Mouse (Mus musculus) heart, postnatal 36 days (tissue): ENCODE measurements around the gene Mark3. TPM values are rescaled to one million over a fixed set of nuclear protein-coding genes. Genes with fewer than 3 reads are reported as not detected.

Experiments
- DNase-seq, 2 experiments: peaks; one replicate each; pipeline ENCODE4 v3.0.0; 2021 to 2022
- intact Hi-C: fragments of 180-260 bp; cut with DNase I; formaldehyde crosslinking; loops from one replicate; pipeline ENCODE4 v1.15.1; 2025
- total RNA-seq, 2 experiments: library from RNA; stranded (reverse); gene quantifications; 2 replicates each; pipeline ENCODE4 v1.2.3; 2021

Mark3 gene
- total RNA-seq, 2 experiments from 2014 or later, result 49.9 to 54.6 TPM

DNA sequence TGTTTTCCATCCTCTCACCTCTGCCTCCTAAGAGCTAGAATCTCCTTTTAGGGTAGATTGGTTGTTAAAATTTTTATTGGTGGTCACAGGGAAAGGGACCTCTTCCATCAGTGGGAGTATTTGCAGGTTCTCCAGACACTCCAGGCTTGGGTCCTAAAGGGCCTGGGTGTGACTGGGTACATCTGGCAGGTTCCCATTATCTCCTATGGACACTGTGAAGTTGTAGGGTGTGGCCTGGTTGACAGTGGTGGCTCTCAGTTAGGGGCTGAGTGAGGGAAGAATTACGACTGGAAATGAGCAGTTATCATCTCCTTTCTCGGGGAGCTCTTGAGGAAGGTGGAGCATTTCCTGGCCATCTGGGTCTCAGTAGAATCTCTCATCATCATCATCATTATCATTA, 15.7 kb upstream of the Mark3 start:
- intact Hi-C loops, result no loop called here
- DNase-seq, result no peak

- DNase-seq, result no peak
- intact Hi-C loops, result no loop called here
Measured at GRCm38 (mm10) chr12:111559647-111560258, 14.6 kb upstream of the Mark3 start.

DNA sequence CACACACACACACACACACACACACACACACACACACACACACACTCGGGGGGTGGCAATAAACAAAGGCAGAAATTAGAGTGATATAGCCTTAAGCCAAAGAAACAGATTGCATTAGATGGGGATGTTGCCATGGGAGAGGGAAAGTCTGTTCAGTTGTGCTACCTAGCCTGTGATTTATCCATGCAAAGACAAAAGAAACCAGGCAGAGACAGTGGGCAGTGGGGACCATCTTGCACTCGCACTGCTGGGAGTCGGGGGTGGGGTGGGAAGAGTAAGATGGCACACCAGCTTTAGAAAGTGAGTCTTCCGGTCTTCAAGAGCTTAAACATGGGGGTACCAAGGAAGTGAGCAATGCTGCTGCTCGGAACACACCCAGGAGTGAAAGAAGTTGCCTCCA, 14.0 kb upstream of the Mark3 start:
- no peak for DNase-seq
- intact Hi-C loops, result no loop called here

GRCm38 (mm10) chr12:111562276-111562814, 12.0 kb upstream of the Mark3 start:
- DNase-seq, result no peak
- intact Hi-C loops, result no loop called here

DNA sequence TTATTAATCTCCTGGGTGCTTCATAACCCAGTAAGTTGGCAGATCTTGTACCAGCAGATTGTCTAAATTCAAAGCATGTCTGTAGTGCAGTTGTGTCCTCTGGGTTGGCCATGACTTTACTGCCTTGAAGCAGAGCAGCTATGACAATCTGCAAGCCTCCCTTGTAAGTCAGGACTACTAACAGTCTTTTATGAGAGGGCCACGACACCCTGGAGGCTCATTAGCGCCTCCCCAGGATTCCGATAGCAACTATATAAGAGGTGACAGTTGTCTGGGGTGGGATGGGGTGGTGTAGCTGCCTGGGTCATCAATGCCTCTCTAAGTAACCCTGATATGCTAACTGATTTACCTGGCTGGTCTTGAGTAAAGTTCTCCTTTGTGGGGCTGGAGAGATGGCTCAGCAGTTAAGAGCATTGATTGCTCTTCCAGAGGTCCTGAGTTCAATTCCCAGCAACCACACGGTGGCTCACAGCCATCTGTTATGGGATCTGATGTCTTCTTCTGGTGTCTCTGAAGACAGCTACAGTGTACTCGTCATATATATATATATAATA, 11.2 kb upstream of the Mark3 start:
- DNase-seq, result no peak
- intact Hi-C loops, result no loop called here

GRCm38 (mm10) chr12:111565363-111565762, 9.0 kb upstream of the Mark3 start:
- intact Hi-C loops, result no loop called here
- DNase-seq, result no peak

GRCm38 (mm10) chr12:111568836-111569235, 5.5 kb upstream of the Mark3 start:
- no peak for DNase-seq
- intact Hi-C loops, result no loop called here

DNA sequence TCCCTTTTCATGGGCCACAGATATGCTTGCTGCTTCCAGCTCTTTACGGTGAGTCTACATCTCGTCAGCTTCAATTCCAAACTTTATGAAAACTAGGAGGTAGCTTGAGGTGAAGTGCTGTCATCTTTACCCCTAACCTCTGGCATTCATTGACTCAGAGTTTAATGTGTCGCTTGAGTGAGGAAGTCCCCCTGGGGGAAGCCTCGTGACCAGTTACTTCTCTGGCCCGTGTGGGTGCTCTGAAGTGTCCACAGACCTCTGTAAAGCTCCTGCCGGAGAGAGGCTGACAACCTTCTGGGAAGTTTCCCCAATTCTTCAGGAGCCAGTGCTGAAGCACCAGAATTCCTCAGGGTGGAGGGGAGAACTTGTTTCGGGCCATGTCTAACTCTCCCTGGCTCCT, 1.9 kb upstream of the Mark3 start:
- intact Hi-C loops, result no loop called here
- DNase-seq, result no peak

- DNase-seq, result no peak
- intact Hi-C loops, result no loop called here
Measured at GRCm38 (mm10) chr12:111573315-111573714, 1.0 kb upstream of the Mark3 start.

GRCm38 (mm10) chr12:111574887-111575838, 840 bp downstream of the Mark3 start:
- intact Hi-C loops, result loop anchor here (2.0 kb wide), 1 partner anchor 36 kb away; the partner anchor contains the start of gene Eif5
- DNase-seq, result peak; percentile 43 to 58

GRCm38 (mm10) chr12:111583058-111583457, 8.7 kb downstream of the Mark3 start:
- intact Hi-C loops, result no loop called here
- DNase-seq, result no peak

DNA sequence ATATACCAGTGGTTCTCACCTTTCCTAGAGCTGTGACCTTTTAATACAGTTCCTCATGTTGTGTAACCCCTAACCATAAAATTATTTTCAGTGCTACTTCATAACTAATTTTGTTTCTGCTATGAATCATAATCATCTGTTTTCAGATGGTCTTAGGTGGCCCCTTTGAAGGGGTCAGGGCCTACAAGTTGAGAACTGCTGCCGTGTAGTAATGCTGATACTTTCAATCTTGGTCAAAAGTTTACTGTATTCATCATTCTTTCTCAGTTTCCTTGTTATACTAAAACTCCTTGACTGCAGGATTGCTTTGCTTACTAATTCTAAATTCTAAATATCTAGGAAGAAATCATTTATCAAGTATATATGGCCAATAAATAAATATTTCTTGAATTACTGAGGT, 10.1 kb downstream of the Mark3 start:
- no peak for DNase-seq
- intact Hi-C loops, result no loop called here

DNA sequence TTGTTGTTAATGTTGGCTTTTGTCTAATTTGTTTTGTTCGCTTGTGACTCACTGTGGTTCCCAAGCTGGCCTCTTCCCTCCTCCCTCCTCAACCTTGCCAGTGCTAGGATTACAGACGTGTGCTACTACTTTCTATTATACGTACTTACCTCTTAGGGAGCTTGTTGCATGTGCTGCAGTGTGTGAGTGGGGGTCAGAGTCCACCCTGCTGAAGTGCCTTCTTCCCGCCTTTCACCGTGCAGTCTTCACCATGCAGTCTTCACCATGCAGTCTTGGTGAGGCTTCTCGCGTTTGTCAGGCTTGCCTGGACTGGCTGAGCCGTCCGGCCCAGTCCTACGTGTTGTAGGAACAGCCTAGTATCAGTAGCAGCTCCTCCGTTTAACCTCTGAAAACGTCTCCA, 12.9 kb downstream of the Mark3 start:
- DNase-seq, result no peak
- intact Hi-C loops, result no loop called here

DNA sequence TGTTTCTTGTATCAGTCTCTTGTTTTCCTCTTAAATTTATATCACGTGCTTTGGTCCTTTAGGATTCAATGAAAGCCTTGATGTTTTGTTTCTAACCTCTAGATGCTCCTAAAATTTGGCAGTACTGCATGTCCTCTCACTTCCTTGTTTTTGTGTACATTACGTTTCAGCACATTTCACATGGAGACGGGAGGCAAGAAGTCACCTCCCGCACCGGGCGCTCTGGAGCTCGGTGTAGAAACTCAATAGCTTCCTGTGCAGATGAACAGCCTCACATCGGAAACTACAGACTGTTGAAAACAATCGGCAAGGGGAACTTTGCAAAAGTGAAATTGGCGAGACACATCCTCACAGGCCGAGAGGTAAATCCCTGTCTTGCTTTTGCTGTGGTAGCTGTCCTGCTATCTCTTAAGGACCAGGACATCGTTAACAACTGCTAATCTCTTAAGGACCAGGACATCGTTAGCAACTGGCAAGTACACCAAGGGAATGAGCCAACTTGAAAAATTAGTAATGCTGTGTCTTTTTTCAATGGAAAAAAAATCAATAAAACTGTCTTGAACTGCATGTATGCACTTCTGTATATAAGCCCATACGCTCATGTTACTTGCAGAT, 18.2 kb downstream of the Mark3 start:
- DNase-seq, result peak; percentile 24 to 33
- intact Hi-C loops, result no loop called here

- intact Hi-C loops, result no loop called here
Measured at GRCm38 (mm10) chr12:111593775-111594174, 19.5 kb downstream of the Mark3 start.

GRCm38 (mm10) chr12:111597310-111597709, 23.0 kb downstream of the Mark3 start:
- intact Hi-C loops, result no loop called here
- DNase-seq, result no peak

More at GRCm38 (mm10) chr12:111593775-111594174, 19.5 kb downstream of the Mark3 start:
- no peak for DNase-seq

DNA sequence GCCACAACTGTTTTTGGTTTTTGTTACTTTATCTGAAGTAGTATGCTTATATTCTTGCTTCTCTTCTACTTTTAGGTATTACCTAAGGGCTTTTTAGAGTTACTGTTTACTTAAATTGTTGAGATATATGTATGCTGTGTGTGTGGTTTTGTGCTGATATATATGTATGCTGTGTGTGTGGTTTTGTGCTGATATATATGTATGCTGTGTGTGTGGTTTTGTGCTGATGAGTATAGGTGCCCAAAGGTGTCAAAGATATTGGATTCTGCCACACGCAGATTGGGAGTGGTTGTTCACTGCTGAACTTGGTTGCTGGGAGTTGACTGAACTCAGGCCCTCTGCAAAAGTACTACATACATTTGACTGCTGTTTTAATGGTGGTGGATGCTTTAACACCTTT, 24.6 kb downstream of the Mark3 start:
- DNase-seq, result no peak
- intact Hi-C loops, result no loop called here

DNA sequence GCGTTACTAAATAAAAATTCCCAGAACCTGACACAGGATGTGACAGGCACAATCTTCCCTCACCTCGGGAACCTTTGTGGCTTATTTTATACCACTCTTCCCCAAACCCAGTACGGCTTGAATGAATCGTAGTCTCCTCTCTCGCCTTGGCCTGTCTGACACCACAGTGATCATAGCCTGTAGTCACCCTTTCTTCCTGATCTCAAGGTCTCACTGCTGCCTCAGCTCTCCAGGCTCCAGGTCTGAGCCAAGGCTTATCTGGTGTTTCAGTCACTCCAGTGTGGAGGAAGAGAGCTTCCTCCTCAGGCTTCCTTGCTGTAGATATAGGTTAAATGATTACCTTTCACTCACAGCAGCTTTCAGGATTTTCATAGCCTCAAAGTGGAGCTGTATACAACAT, 25.3 kb downstream of the Mark3 start:
- DNase-seq, result no peak
- intact Hi-C loops, result no loop called here

- DNase-seq, result no peak
- intact Hi-C loops, result no loop called here
Measured at GRCm38 (mm10) chr12:111603871-111604270, 29.5 kb downstream of the Mark3 start.

- no peak for DNase-seq
- intact Hi-C loops, result no loop called here
Measured at GRCm38 (mm10) chr12:111605619-111606018, 31.3 kb downstream of the Mark3 start.

DNA sequence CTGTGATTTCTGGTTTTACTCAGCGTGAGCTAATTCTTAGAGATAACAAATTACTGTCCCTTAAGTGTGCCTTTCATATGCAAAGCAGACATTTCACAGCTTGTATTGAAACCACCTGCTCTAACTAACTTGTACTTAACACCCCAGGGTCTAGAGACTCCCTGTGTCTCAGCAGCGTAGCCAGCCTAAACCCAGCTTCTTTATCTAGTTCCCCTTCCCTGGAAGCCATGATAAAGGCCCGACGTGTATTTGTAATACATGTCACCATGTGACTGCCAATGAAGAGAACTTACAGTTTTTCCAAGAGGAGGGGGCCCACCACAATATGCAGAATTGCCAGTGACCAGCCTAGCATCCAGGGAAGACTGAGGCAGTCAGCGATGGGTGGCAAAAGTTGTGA, 33.7 kb downstream of the Mark3 start:
- no peak for DNase-seq

More for the DNA sequence above, 33.7 kb downstream of the Mark3 start:
- intact Hi-C loops, result no loop called here
